Mouse (Mus musculus) neural tube, embryonic 12.5 days (tissue): Measurements from ENCODE around the gene Asb18. TPM values are rescaled to one million over a fixed set of nuclear protein-coding genes. Genes with fewer than 3 reads are reported as not detected.

Experiments used
- ATAC-seq: fragments of 200-750 bp; cut with Nextera tagmentation; 2 replicates; pipeline ENCODE4 v1.8.0; 2017; ENCODE audit warnings: low read depth, mild to moderate bottlenecking, moderate TSS enrichment, moderate library complexity; ENCODE audit not compliant: low FRiP score
- H3K27ac ChIP-seq: fragments of 300-500 bp; sonication (generic); 2 replicates; pipeline ENCODE4 v1.5.1; 2016
- H3K27me3 ChIP-seq: fragments of 300-500 bp; sonication (generic); replicated peaks from 2 replicates; pipeline ENCODE4 v1.6.1; 2016; ENCODE audit warnings: mild to moderate bottlenecking
- H3K36me3 ChIP-seq: fragments of 300-500 bp; sonication (generic); 2 replicates; pipeline ENCODE4 v1.6.1; 2016; ENCODE audit warnings: mild to moderate bottlenecking
- H3K4me1 ChIP-seq: fragments of 300-500 bp; sonication (generic); 2 replicates; pipeline ENCODE4 v1.6.1; 2016
- H3K4me2 ChIP-seq: fragments of 300-500 bp; sonication (generic); replicated peaks from 2 replicates; pipeline ENCODE4 v1.6.1; 2016; ENCODE audit warnings: mild to moderate bottlenecking
- H3K4me3 ChIP-seq: fragments of 300-500 bp; sonication (generic); 2 replicates; pipeline ENCODE4 v1.5.1; 2016
- H3K9ac ChIP-seq: fragments of 300-500 bp; sonication (generic); 2 replicates; pipeline ENCODE4 v1.6.1; 2016; ENCODE audit warnings: mild to moderate bottlenecking
- H3K9me3 ChIP-seq: fragments of 300-500 bp; sonication (generic); 2 replicates; pipeline ENCODE4 v1.6.1; 2016; ENCODE audit warnings: mild to moderate bottlenecking
- WGBS: fragments of 180-500 bp; shearing (Covaris S2); methylation state at CpG from one replicate; pipeline ENCODE4 v1.1.7; 2016; 5-methylcytosine and 5-hydroxymethylcytosine counted together
- polyA plus RNA-seq: library from polyadenylated mRNA; unstranded; fragments of >200 nt; fragmentation: Nextera tagmentation; extraction: Ambion mirVana; gene quantifications from 2 replicates; pipeline ENCODE4 v1.2.1, GENCODE M21; 2016

Asb18 gene
- polyA plus RNA-seq, 1 experiment from 2014 or later, result 0.94 TPM

- WGBS, result 57% methylated on average over 10 of the region's 10 CpGs
- Histone ChIP-seq H3K27me3 (peaks cover 47% of the 10 kb centered on the region), H3K4me3 (peak overlapping the region; percentile 59; the same call in 1 of the 2 replicates)
Measured at GRCm38 (mm10) chr1:89969072-89969713, 45.3 kb downstream of the Asb18 start.

GRCm38 (mm10) chr1:89968111-89968851, 46.2 kb downstream of the Asb18 start:
- Histone ChIP-seq H3K27ac (no peak overlapping the region), H3K9me3 (no peaks in the 10 kb centered on the region), H3K4me1 (peaks cover 26% of the 10 kb centered on the region), H3K4me2 (peak overlapping the region; percentile 97), H3K36me3 (no peaks in the 10 kb centered on the region), H3K9ac (peak overlapping the region; percentile 66), H3K4me3 (peak overlapping the region; percentile 59), H3K27me3 (peaks cover 47% of the 10 kb centered on the region)
- ATAC-seq, result 0 out of 2 replicates have a peak, but pooled peaks have one; percentile 48
- under 1% methylated on average over 95 of the region's 95 CpGs for WGBS

More at GRCm38 (mm10) chr1:89969072-89969713, 45.3 kb downstream of the Asb18 start:
- Histone ChIP-seq H3K4me2 (peak overlapping the region; percentile 97), H3K36me3 (no peaks in the 10 kb centered on the region), H3K27ac (no peak overlapping the region), H3K4me1 (peaks cover 20% of the 10 kb centered on the region), H3K9ac (no peak overlapping the region), H3K9me3 (no peaks in the 10 kb centered on the region)
- ATAC-seq, result no peak

GRCm38 (mm10) chr1:89967585-89967984, 46.9 kb downstream of the Asb18 start:
- no peak for ATAC-seq
- Histone ChIP-seq H3K27me3 (peaks cover 47% of the 10 kb centered on the region), H3K9me3 (no peaks in the 10 kb centered on the region), H3K4me3 (peak overlapping the region; percentile 59; the same call in 1 of the 2 replicates), H3K4me1 (peaks cover 33% of the 10 kb centered on the region), H3K4me2 (peak overlapping the region; percentile 97), H3K27ac (no peak overlapping the region), H3K9ac (no peak overlapping the region), H3K36me3 (no peaks in the 10 kb centered on the region)
- 17% methylated on average over 9 of the region's 9 CpGs for WGBS

GRCm38 (mm10) chr1:89964426-89964825, 50.0 kb downstream of the Asb18 start:
- WGBS, result 18% methylated on average over 12 of the region's 12 CpGs

GRCm38 (mm10) chr1:89963296-89963695, 51.2 kb downstream of the Asb18 start:
- Histone ChIP-seq H3K4me3 (no peak overlapping the region), H3K9me3 (no peaks in the 10 kb centered on the region), H3K4me2 (no peak overlapping the region), H3K9ac (no peak overlapping the region), H3K27ac (no peak overlapping the region), H3K4me1 (peaks cover 39% of the 10 kb centered on the region), H3K36me3 (no peaks in the 10 kb centered on the region), H3K27me3 (peaks cover 23% of the 10 kb centered on the region)
- WGBS, result 83% methylated on average over 2 of the region's 2 CpGs
- no peak for ATAC-seq

More at GRCm38 (mm10) chr1:89964426-89964825, 50.0 kb downstream of the Asb18 start:
- H3K27ac ChIP-seq, result no peak overlapping the region
- no peak overlapping the region for H3K9ac ChIP-seq
- no peaks in the 10 kb centered on the region for H3K36me3 ChIP-seq
- no peaks in the 10 kb centered on the region for H3K9me3 ChIP-seq
- H3K4me1 ChIP-seq, result peaks cover 44% of the 10 kb centered on the region
- H3K4me2 ChIP-seq, result 0 out of 2 replicates have a peak overlapping the region, but pooled peaks have one; percentile 14
- ATAC-seq, result peak; percentile 62
- no peak overlapping the region for H3K4me3 ChIP-seq
- peaks cover 34% of the 10 kb centered on the region for H3K27me3 ChIP-seq

GRCm38 (mm10) chr1:89962092-89962491, 52.4 kb downstream of the Asb18 start:
- no peak overlapping the region for H3K27ac ChIP-seq
- H3K4me1 ChIP-seq, result peaks cover 32% of the 10 kb centered on the region
- H3K36me3 ChIP-seq, result no peaks in the 10 kb centered on the region
- peak; percentile 73 for ATAC-seq
- no peak overlapping the region for H3K9ac ChIP-seq
- H3K27me3 ChIP-seq, result peaks cover 11% of the 10 kb centered on the region
- H3K4me3 ChIP-seq, result no peak overlapping the region
- H3K9me3 ChIP-seq, result no peaks in the 10 kb centered on the region
- peak overlapping the region; percentile 43 for H3K4me2 ChIP-seq
- WGBS, result 8% methylated on average over 13 of the region's 13 CpGs

- no peak for ATAC-seq
- 78% methylated on average over 4 of the region's 4 CpGs for WGBS
- Histone ChIP-seq H3K27me3 (peaks cover 6% of the 10 kb centered on the region), H3K4me2 (no peak overlapping the region), H3K27ac (no peak overlapping the region), H3K9me3 (no peaks in the 10 kb centered on the region), H3K36me3 (no peaks in the 10 kb centered on the region), H3K4me3 (no peak overlapping the region), H3K9ac (no peak overlapping the region), H3K4me1 (peaks cover 26% of the 10 kb centered on the region)
Measured at GRCm38 (mm10) chr1:89959393-89959792, 55.1 kb downstream of the Asb18 start.

- peak; percentile 42 for ATAC-seq
- Histone ChIP-seq H3K9me3 (no peaks in the 10 kb centered on the region), H3K4me3 (no peak overlapping the region), H3K36me3 (no peaks in the 10 kb centered on the region), H3K27ac (no peak overlapping the region), H3K27me3 (peaks cover 41% of the 10 kb centered on the region), H3K4me2 (peak overlapping the region; percentile 86; the same call in 1 of the 2 replicates), H3K9ac (no peak overlapping the region), H3K4me1 (peaks cover 22% of the 10 kb centered on the region)
- 2% methylated on average over 16 of the region's 16 CpGs for WGBS
Measured at GRCm38 (mm10) chr1:89943202-89943601, 71.3 kb downstream of the Asb18 start.

GRCm38 (mm10) chr1:89942395-89942976, 72.0 kb downstream of the Asb18 start:
- Histone ChIP-seq H3K36me3 (no peaks in the 10 kb centered on the region), H3K4me3 (peak overlapping the region; percentile 36; the same call in 1 of the 2 replicates), H3K9ac (no peak overlapping the region), H3K4me1 (peaks cover 22% of the 10 kb centered on the region), H3K4me2 (peak overlapping the region; percentile 86), H3K27ac (no peak overlapping the region), H3K9me3 (no peaks in the 10 kb centered on the region), H3K27me3 (peaks cover 48% of the 10 kb centered on the region)
- no peak for ATAC-seq
- 1% methylated on average over 15 of the region's 15 CpGs for WGBS

GRCm38 (mm10) chr1:89941701-89942381, 72.6 kb downstream of the Asb18 start:
- Histone ChIP-seq H3K27me3 (peaks cover 55% of the 10 kb centered on the region), H3K9me3 (no peaks in the 10 kb centered on the region), H3K4me2 (peak overlapping the region; percentile 86), H3K4me3 (peak overlapping the region; percentile 36), H3K4me1 (peaks cover 22% of the 10 kb centered on the region), H3K9ac (peak overlapping the region; percentile 59), H3K27ac (peak overlapping the region; percentile 72), H3K36me3 (no peaks in the 10 kb centered on the region)
- WGBS, result under 1% methylated on average over 40 of the region's 40 CpGs
- ATAC-seq, result peak; percentile 57

- H3K4me1 ChIP-seq, result peaks cover 27% of the 10 kb centered on the region
- H3K9ac ChIP-seq, result no peak overlapping the region
- H3K4me3 ChIP-seq, result no peak overlapping the region
- WGBS, result 9% methylated on average over 15 of the region's 15 CpGs
- H3K27ac ChIP-seq, result no peak overlapping the region
- H3K4me2 ChIP-seq, result peak overlapping the region; percentile 86
- peaks cover 60% of the 10 kb centered on the region for H3K27me3 ChIP-seq
- H3K36me3 ChIP-seq, result no peaks in the 10 kb centered on the region
- ATAC-seq, result no peak
- H3K9me3 ChIP-seq, result no peaks in the 10 kb centered on the region
Measured at GRCm38 (mm10) chr1:89940961-89941524, 73.4 kb downstream of the Asb18 start.
